Mouse (Mus musculus) embryonic facial prominence, embryonic 10.5 days (tissue): Measurements from ENCODE around the gene Snx15. TPM values are rescaled to one million over a fixed set of nuclear protein-coding genes. Genes with fewer than 3 reads are reported as not detected.

Source experiments
- DNase-seq: peaks from one replicate; pipeline ENCODE4 v3.0.0-alpha.2; 2017; ENCODE audit warnings: low spot score
- H3K27ac ChIP-seq: fragments of 300-500 bp; sonication (generic); replicated peaks from 2 replicates; pipeline ENCODE4 v1.5.1; 2016; ENCODE audit warnings: mild to moderate bottlenecking
- H3K27me3 ChIP-seq: fragments of 300-500 bp; sonication (generic); replicated peaks from 2 replicates; pipeline ENCODE4 v1.6.1; 2016; ENCODE audit warnings: low read depth, mild to moderate bottlenecking; ENCODE audit not compliant: poor library complexity, severe bottlenecking
- H3K36me3 ChIP-seq: fragments of 300-500 bp; sonication (generic); replicated peaks from 2 replicates; pipeline ENCODE4 v1.6.1; 2016; ENCODE audit warnings: mild to moderate bottlenecking, moderate library complexity
- H3K4me1 ChIP-seq: fragments of 300-500 bp; sonication (generic); 2 replicates; pipeline ENCODE4 v1.6.1; 2016
- H3K4me3 ChIP-seq: fragments of 300-500 bp; sonication (generic); 2 replicates; pipeline ENCODE4 v1.5.1; 2016; ENCODE audit warnings: mild to moderate bottlenecking, moderate library complexity
- H3K9me3 ChIP-seq: fragments of 300-500 bp; sonication (generic); 2 replicates; pipeline ENCODE4 v1.6.1; 2016; ENCODE audit warnings: mild to moderate bottlenecking
- WGBS: fragments of 180-500 bp; shearing (Covaris S2); methylation state at CpG from one replicate; pipeline ENCODE4 v1.1.7; 2016; 5-methylcytosine and 5-hydroxymethylcytosine counted together
- polyA plus RNA-seq: library from polyadenylated mRNA; unstranded; fragments of >200 nt; fragmentation: Nextera tagmentation; extraction: Ambion mirVana; gene quantifications from 2 replicates; pipeline ENCODE4 v1.2.1, GENCODE M21; 2016

The Snx15 gene
- polyA plus RNA-seq, 1 experiment from 2014 or later: 30.2 TPM

DNA sequence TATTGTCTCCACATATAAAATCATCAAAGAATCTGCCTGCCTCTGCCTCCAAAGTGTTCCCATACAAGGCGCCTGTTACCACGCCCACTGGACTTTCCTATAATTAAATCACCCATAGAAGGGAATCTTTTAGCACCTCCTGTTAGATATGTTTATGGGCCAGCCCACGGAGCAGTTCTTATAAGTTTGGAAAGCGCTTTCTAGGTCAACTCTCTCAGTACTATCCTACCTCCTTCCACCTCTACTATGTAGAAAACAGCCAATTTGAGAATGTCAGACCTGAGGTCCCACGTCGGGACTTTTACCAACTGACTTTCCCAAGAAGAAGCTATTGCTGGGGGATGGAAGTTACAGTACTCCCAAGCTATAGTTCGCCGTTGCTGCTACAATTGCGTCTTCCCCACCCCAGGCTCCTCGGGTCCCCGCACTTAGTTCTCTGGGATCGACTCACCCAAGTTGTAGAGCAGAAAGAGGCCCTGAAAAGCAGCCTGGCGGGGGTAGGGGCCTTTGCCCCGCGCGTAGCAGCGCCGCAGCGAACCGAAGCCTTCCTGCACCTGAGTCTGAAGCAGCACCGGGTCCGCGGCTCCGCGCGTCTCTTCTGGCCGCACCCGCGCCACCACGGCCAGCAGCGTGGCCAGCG, 10.6 kb downstream of the Snx15 start:
- H3K4me3 ChIP-seq: peak overlapping the region; percentile 94
- no peaks in the 10 kb centered on the region for H3K27me3 ChIP-seq
- peaks cover 38% of the 10 kb centered on the region for H3K4me1 ChIP-seq
- 6% methylated on average over 32 of the region's 32 CpGs for WGBS
- DNase-seq: no peak
- H3K9me3 ChIP-seq: no peaks in the 10 kb centered on the region
- peak overlapping the region; percentile 92 for H3K27ac ChIP-seq
- peaks cover 51% of the 10 kb centered on the region for H3K36me3 ChIP-seq

DNA sequence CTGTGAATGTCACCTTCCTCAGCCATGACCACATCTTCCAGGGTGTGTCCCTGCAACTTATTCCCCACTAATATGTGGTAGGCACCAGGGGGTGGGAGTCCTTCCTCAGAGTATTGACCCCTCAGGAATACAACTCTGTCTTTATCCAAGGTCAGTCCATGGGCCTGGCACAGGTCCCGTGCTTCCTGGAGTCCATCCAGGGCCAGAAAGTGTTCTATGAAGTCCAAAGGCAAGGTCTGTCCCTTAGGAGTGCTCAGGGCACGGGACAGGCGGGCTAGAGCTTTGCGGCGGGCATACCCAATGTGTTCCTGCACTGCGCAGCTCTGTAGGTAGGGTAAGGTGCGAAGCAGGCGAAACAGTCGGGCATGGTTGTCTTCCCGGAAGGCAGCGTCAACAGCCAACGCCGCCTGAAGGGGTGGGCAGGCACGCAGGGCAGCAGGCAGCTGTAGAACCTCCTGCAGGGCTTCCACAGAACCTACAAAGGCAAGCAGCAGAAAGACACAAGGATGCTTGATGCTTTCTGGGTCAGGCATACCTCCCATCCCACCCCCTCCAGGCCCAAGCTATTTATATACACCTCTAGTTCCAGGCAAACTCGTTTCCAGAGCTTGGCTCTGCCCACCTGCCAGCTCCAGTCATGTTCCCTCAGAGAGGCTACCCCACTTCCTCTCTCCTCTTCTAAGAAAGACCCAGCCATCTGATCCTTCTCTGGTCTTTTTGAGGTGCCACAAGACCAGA, 11.8 kb downstream of the Snx15 start:
- Histone ChIP-seq H3K27ac (no peak overlapping the region), H3K4me3 (peak overlapping the region; percentile 94)
- DNase-seq: no peak

DNA sequence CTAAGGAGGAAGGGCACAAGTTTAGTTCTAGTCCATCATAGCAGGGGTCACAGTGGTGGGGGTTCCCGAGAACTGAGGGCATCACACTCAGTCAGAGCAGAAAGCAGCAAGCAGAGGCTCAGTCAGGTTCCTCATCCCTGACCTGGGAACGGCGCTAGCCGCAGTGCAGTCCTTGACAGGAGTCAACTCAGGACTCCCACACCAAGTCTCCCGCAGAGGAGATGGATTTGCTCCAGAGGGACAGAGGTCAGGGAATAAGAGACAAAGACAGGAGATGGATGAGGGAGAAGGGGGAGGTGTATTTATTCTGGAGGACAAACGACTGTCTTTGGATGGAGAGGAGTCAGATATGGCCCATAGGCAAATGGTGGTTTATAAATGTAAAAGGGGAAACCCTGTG, 15.0 kb downstream of the Snx15 start:
- no peaks in the 10 kb centered on the region for H3K27me3 ChIP-seq
- WGBS: 75% methylated on average over 6 of the region's 6 CpGs
- peaks cover 13% of the 10 kb centered on the region for H3K4me1 ChIP-seq
- no peak overlapping the region for H3K27ac ChIP-seq
- peaks cover 64% of the 10 kb centered on the region for H3K36me3 ChIP-seq
- no peak overlapping the region for H3K4me3 ChIP-seq
- H3K9me3 ChIP-seq: no peaks in the 10 kb centered on the region
- no peak for DNase-seq

More for the DNA sequence above, 11.8 kb downstream of the Snx15 start:
- peaks cover 30% of the 10 kb centered on the region for H3K4me1 ChIP-seq
- peaks cover 60% of the 10 kb centered on the region for H3K36me3 ChIP-seq
- H3K27me3 ChIP-seq: no peaks in the 10 kb centered on the region
- WGBS: 89% methylated on average over 15 of the region's 15 CpGs
- H3K9me3 ChIP-seq: no peaks in the 10 kb centered on the region

DNA sequence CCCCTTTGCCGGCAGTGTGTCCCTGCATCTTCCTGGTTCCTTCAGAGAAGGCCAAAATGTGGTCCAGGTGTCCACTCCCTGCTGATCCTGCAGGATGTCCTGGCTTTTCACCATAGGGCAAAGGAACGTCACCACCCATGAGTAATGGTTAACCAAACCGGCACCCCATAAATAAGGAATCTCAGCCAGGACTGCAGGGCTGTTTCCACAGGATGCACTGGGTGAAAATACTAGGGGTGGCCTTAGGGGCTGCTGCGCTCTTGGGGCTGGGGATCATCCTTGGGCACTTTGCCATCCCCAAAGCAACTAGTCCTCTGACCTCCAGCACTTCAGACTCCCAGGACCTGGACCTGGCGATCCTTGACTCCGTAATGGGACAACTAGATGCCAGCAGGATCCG, 22.5 kb downstream of the Snx15 start, which contains the start of gene Naaladl1:
Gene Naaladl1, plus strand, starts transcription at position 197 of the 400 bp plus-strand sequence.
- H3K27ac ChIP-seq: no peak within 1 kb of the TSS
- H3K4me1 ChIP-seq: peaks cover 25% of the 10 kb centered on the region
- 0 out of 2 replicates have a peak, but pooled peaks cover 11% of the 10 kb centered on the region for H3K36me3 ChIP-seq
- no peak for DNase-seq
- H3K4me3 ChIP-seq: 0 out of 2 replicates have a peak within 1 kb of the TSS, but pooled peaks have one; percentile 8
- 87% methylated on average over 7 of the region's 7 CpGs for WGBS
- H3K27me3 ChIP-seq: no peaks in the 10 kb centered on the region
- no peaks in the 10 kb centered on the region for H3K9me3 ChIP-seq

GRCm38 (mm10) chr19:6104476-6104875, 23.6 kb downstream of the Snx15 start:
- 83% methylated on average over 4 of the region's 4 CpGs for WGBS
- DNase-seq: no peak
- Histone ChIP-seq H3K4me1 (peaks cover 27% of the 10 kb centered on the region), H3K9me3 (no peaks in the 10 kb centered on the region), H3K36me3 (peaks cover 21% of the 10 kb centered on the region), H3K27ac (no peak overlapping the region), H3K27me3 (no peaks in the 10 kb centered on the region), H3K4me3 (no peak overlapping the region)

DNA sequence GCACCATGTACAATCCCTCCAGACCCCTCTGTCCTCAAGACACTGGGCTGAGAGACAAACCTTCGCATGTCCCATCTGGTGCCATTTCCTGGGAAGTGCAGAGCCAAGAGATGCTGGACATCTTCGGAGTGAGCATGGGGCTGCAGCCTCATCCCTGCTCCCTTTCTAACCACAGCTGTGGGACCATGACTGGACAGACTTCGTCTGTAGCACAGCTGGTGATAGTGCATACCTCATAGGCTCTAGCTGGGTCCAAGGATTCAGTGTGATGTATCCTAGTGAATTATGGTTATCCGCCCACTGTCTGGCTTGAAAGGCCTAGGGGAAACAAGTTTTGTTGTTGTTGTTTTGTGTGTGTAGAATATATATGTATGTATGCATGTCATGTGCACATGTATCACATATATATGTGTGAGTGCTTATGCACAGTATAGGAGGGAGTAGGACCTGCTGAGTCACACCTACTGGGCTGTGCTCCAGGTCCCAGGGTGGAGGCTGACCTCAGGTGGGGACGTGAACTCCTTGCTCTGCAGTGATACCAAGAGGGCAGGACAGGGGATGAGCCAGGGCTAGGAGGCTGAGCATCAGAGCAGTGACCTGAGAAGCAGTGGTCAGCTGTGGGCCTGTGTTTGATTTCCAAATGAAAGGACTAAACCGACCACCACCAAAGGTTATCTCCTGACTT, 25.8 kb downstream of the Snx15 start:
- H3K27ac ChIP-seq: peak overlapping the region; percentile 70
- 80% methylated on average over 6 of the region's 6 CpGs for WGBS
- DNase-seq: no peak
- no peak overlapping the region for H3K4me3 ChIP-seq
- H3K27me3 ChIP-seq: no peaks in the 10 kb centered on the region
- peaks cover 35% of the 10 kb centered on the region for H3K36me3 ChIP-seq
- peaks cover 27% of the 10 kb centered on the region for H3K4me1 ChIP-seq
- H3K9me3 ChIP-seq: no peaks in the 10 kb centered on the region

- H3K27me3 ChIP-seq: no peaks in the 10 kb centered on the region
- H3K4me1 ChIP-seq: peaks cover 21% of the 10 kb centered on the region
- 32% methylated on average over 6 of the region's 6 CpGs for WGBS
- H3K9me3 ChIP-seq: no peaks in the 10 kb centered on the region
- H3K4me3 ChIP-seq: no peak overlapping the region
- peak; percentile 26 for DNase-seq
- peaks cover 45% of the 10 kb centered on the region for H3K36me3 ChIP-seq
- no peak overlapping the region; the same call in 1 of the 2 replicates for H3K27ac ChIP-seq
Observed at GRCm38 (mm10) chr19:6101186-6101585, 26.9 kb downstream of the Snx15 start.

DNA sequence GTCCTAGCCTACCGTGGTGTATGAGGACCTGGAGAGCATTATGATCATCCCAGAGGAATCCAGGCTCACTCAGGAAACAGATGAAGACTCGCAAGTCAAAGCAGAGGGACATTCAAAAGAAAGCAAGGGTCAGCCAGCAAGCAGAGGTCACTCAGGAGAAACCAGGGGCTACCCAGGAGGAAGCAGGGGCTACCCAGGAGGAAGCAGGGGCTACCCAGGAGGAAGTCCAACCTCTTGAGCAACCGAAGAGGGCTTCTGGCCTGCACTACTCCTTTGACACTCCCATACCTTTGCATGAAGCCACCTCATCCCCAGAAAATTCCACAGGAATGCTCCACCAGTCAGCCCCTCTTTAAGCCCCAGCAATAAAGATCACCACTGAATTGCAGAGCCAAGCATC, 30.3 kb downstream of the Snx15 start:
- no peak overlapping the region for H3K4me3 ChIP-seq
- H3K27me3 ChIP-seq: no peaks in the 10 kb centered on the region
- DNase-seq: no peak
- peaks cover 15% of the 10 kb centered on the region for H3K4me1 ChIP-seq
- no peak overlapping the region for H3K27ac ChIP-seq
- 92% methylated on average over 3 of the region's 3 CpGs for WGBS
- no peaks in the 10 kb centered on the region for H3K9me3 ChIP-seq
- H3K36me3 ChIP-seq: peaks cover 73% of the 10 kb centered on the region

- Histone ChIP-seq H3K27me3 (no peaks in the 10 kb centered on the region), H3K36me3 (peaks cover 97% of the 10 kb centered on the region), H3K4me1 (no peaks in the 10 kb centered on the region), H3K27ac (no peak within 1 kb of the TSS), H3K9me3 (no peaks in the 10 kb centered on the region), H3K4me3 (no peak within 1 kb of the TSS)
- DNase-seq: no peak
- WGBS: 95% methylated on average over 7 of the region's 7 CpGs
Observed at GRCm38 (mm10) chr19:6094119-6094518, 34.0 kb downstream of the Snx15 start, which contains the start of gene AC131692.1. Gene AC131692.1, plus strand, starts transcription at chr19:6094419.

DNA sequence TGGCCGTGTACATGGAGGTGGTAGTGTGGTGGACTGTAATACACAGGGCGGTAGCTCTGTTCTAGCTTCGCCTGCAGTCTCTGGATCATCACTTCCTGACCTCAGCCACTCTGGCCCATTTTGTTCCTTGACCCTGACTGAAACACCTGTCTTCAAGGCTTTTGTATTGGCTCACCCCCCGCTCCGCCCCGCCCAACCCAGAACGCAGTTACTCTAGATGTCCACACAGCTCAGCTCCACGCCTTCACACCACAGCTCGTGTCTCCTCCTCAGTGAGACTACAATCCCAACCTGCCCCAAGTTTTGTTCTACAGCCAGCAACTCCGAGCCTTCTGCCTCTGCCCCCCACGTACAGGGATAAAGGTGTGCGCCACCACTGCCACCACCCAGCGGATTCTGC, 39.3 kb downstream of the Snx15 start:
- WGBS: 94% methylated on average over 13 of the region's 13 CpGs
- DNase-seq: no peak
- Histone ChIP-seq H3K4me3 (no peak overlapping the region), H3K36me3 (peaks cover 78% of the 10 kb centered on the region), H3K4me1 (peaks cover 18% of the 10 kb centered on the region), H3K9me3 (no peaks in the 10 kb centered on the region), H3K27ac (no peak overlapping the region), H3K27me3 (no peaks in the 10 kb centered on the region)

DNA sequence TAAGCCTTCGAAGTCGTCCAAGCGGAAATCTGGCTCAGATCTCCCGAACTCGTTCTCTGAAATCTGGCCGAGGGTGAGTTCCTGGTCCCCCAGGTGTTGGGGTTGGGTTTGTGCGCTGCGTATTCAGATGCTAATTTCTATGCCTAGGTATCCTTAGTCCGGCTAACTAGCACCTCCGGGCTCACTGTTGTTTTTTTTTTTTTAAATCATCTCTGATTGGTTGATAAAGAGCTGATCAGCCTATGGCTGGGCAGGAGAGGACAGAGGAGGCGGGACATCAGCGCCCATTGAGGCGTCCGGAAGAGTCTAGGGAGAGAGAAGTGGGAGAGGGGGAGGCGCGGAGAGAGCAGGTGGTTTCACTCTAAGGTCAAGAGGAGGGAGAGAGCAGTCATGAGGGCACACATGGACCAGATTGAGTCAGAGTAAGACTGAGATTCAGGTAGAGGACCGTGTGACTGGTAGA, 42.7 kb downstream of the Snx15 start:
- Histone ChIP-seq H3K4me1 (peaks cover 24% of the 10 kb centered on the region), H3K27ac (peak overlapping the region; percentile 90), H3K36me3 (peaks cover 77% of the 10 kb centered on the region), H3K4me3 (peak overlapping the region; percentile 90), H3K27me3 (no peaks in the 10 kb centered on the region), H3K9me3 (no peaks in the 10 kb centered on the region)
- under 1% methylated on average over 17 of the region's 17 CpGs for WGBS
- peak; percentile 83 for DNase-seq

DNA sequence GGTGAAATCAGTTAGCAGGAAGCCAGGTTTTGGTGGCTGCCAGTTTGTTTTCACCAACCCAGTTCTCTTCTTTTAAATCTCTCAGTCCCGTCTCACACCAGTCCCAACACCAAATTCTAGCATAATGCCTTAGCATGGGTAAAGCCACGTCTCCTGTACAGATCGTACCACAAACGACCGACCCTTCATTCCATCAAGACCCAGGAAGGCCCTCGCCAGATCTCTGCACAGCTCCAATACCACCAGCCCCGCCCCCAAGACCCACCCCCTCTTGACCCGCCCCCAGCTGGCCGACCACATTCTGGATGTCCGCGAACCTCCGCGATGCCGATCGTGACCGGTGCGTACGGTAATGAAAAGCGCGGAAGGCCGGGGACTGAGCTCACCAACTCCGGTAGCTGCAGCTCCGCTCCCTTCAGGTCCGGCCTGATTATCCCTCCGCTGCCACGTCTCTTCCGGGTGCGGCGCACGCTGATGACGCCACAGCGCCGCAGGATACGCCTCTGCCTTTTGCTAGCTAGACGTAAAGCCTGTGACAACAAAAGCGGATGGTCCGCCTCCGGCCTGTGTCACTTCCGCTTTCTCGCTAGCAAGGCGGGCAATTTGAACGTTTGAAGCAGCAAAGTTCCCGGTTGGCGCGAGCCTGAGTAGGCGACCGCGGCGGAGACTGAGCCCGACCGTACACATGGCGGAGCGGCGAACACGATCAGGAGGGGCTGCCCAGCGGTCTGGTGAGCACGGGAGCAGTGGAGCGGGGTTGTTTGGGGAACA, 43.4 kb downstream of the Snx15 start, which contains the start of the genes Zfpl1 and Cdca5:
Gene Zfpl1, minus strand, starts transcription at position 479 of the 771 bp plus-strand sequence.
Gene Cdca5, plus strand, starts transcription at position 506 of the 771 bp plus-strand sequence.
- H3K27me3 ChIP-seq: no peaks in the 10 kb centered on the region
- peaks cover 77% of the 10 kb centered on the region for H3K36me3 ChIP-seq
- peak within 1 kb of the TSS; percentile 90 for H3K27ac ChIP-seq
- peak within 1 kb of the TSS; percentile 90 for H3K4me3 ChIP-seq
- no peaks in the 10 kb centered on the region for H3K9me3 ChIP-seq
- WGBS: under 1% methylated on average over 58 of the region's 58 CpGs
- H3K4me1 ChIP-seq: peaks cover 24% of the 10 kb centered on the region
- peak; percentile 98 for DNase-seq
